Mouse (Mus musculus): ENCODE results near the gene Sf3a3. TPM values are rescaled to one million over a fixed set of nuclear protein-coding genes. Genes with fewer than 3 reads are reported as not detected.

Gene Sf3a3
- total and polyA plus RNA-seq, 3 experiments: 53.7 to 172 (median 106) TPM

GRCm38 (mm10) chr4:124755526-124755925 lies 41.0 kb downstream of the Sf3a3 start:
- TF ChIP-seq CTCF (IDR thresholded peaks at IDR 0.05; ENCODE audit: low read depth, low read length): no peak
- TF ChIP-seq GATA1 (IDR thresholded peaks at IDR 0.05; ENCODE audit: borderline replicate concordance, low read length): no peak
- Histone ChIP-seq H3K4me3 (ENCODE audit: low read depth, low read length) (no peak overlapping the region; the same call in 1 of the 2 replicates), H3K9me3 (replicated peaks) (no peaks in the 10 kb centered on the region), H3K4me1 (ENCODE audit: insufficient read depth, low read depth, low read length) (peaks cover 87% of the 10 kb centered on the region), H3K36me3 (replicated peaks) (peaks cover 66% of the 10 kb centered on the region), H3K27me3 (ENCODE audit: insufficient read depth, low read length) (no peaks in the 10 kb centered on the region)
- no peak for DNase-seq (ENCODE audit: low spot score)
- no peak for ATAC-seq (ENCODE audit: extremely low read depth, insufficient number of reproducible peaks, low FRiP score, poor library complexity, severe bottlenecking)

DNA sequence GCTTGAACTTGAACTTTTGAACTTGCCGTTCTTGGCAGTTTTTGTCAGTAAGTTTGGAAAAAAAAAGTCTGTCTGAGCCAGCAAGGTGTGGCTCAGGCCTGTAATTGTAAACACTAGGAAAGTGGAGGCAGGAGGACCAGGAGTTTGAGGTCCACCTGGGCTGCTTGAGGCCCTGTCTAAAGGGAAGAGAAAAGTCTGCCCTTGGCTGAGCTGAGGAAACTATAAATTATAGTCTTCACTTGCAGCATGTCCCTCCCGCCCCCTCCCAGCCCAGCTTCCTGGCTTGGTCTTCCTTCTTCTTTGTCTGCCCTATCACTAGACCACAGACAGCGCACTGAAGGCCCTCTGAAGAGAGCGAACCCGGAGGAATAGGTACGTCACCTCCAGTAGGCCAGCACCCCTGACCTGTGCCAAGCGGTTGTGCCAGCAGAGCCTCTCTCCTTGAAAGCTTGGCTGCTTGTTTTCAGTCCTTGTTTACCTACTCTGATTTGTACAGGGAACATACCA lies 44.8 kb downstream of the Sf3a3 start:
- peaks cover 86% of the 10 kb centered on the region for H3K36me3 ChIP-seq (replicated peaks)
- H3K27me3 ChIP-seq (ENCODE audit: insufficient read depth, low read length): no peaks in the 10 kb centered on the region
- H3K9me3 ChIP-seq (replicated peaks): no peaks in the 10 kb centered on the region
- peaks cover 79% of the 10 kb centered on the region for H3K4me1 ChIP-seq (ENCODE audit: insufficient read depth, low read depth, low read length)
- DNase-seq (ENCODE audit: low spot score): peak; percentile 51
- ATAC-seq (ENCODE audit: extremely low read depth, insufficient number of reproducible peaks, low FRiP score, poor library complexity, severe bottlenecking): peak; percentile 87
- TF ChIP-seq TAL1 (conservative IDR thresholded peaks at IDR 0.05; ENCODE audit: low read depth, low read length): 0 out of 2 replicates have a peak, but pooled peaks have one; percentile 22
- no peak for TF ChIP-seq POLR2AphosphoS5 (IDR thresholded peaks at IDR 0.05; ENCODE audit: insufficient replicate concordance, low read depth, low read length)
- peak overlapping the region; percentile 37; the same call in 1 of the 2 replicates for H3K4me3 ChIP-seq (ENCODE audit: low read depth, low read length)

DNA sequence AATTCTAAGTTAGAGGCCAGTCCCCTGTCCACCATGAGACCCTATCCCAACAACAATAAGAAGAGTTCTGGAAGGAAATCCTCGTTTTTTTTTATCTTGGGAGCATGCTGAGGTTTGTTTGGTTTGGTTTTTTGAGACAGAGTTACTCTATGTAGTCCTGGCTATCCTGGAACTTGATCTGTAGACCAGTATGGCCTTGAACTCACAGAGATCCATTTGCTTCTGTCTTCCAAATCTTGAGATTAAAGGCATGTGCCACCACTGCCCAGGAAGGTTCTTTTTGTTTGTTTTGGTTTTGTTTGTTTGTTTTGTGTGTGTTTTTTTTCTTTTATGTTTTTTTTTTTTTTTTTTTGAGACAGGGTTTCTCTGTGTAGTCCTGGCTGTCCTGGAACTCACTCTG lies 46.6 kb downstream of the Sf3a3 start:
- DNase-seq (ENCODE audit: low spot score) (no peak), ATAC-seq (ENCODE audit: extremely low read depth, insufficient number of reproducible peaks, low FRiP score, poor library complexity, severe bottlenecking) (no peak)
- Histone ChIP-seq H3K4me3 (ENCODE audit: low read depth, low read length) (no peak overlapping the region), H3K9me3 (replicated peaks) (no peaks in the 10 kb centered on the region), H3K27me3 (ENCODE audit: insufficient read depth, low read length) (no peaks in the 10 kb centered on the region), H3K4me1 (ENCODE audit: insufficient read depth, low read depth, low read length) (peaks cover 77% of the 10 kb centered on the region), H3K36me3 (replicated peaks) (peaks cover 86% of the 10 kb centered on the region)
- no peak for TF ChIP-seq GATA2 (IDR thresholded peaks at IDR 0.05; ENCODE audit: borderline replicate concordance, low read depth, low read length)

DNA sequence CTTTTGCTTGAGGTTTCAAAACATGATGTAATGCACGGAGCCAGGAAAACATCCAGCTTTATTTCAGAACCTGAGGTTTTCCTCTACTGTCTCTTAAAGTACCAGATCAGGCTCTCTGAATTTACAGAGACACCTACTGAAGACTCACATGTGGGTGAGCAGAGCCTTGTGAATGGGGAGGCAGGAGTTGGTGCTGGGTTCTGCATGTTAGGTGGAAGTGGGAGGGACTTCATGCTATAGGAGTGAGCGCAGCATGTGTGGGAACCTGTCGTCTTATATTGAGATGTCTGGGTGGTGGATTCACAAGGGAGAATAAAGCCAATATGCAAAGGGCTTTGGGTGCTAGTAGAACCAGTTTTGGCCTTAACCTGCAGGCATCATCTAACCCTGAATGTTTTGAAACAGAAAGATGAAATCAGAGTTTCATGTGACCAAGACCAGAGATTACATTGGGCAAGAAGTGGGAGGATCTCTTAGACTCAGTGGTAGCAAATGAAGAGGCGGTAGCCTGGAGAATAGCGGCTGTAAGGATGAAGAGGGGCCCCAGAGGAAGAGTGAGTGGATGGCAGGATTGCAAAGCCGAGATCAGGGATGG lies 48.4 kb downstream of the Sf3a3 start:
- DNase-seq (ENCODE audit: low spot score) (no peak), ATAC-seq (ENCODE audit: extremely low read depth, insufficient number of reproducible peaks, low FRiP score, poor library complexity, severe bottlenecking) (no peak)
- peaks cover 78% of the 10 kb centered on the region for H3K4me1 ChIP-seq (ENCODE audit: insufficient read depth, low read depth, low read length)
- no peaks in the 10 kb centered on the region for H3K27me3 ChIP-seq (ENCODE audit: insufficient read depth, low read length)
- peaks cover 85% of the 10 kb centered on the region for H3K36me3 ChIP-seq (replicated peaks)
- H3K9me3 ChIP-seq (replicated peaks): no peaks in the 10 kb centered on the region
- no peak overlapping the region for H3K4me3 ChIP-seq (ENCODE audit: low read depth, low read length)
- TF ChIP-seq GATA2 (IDR thresholded peaks at IDR 0.05; ENCODE audit: borderline replicate concordance, low read depth, low read length): no peak
- TF ChIP-seq CTCF (IDR thresholded peaks at IDR 0.05; ENCODE audit: low read depth, low read length): no peak
- no peak for TF ChIP-seq TAL1 (conservative IDR thresholded peaks at IDR 0.05; ENCODE audit: low read depth, low read length)
- no peak for TF ChIP-seq GATA1 (IDR thresholded peaks at IDR 0.05; ENCODE audit: borderline replicate concordance, low read length)
- no peak for TF ChIP-seq POLR2AphosphoS5 (IDR thresholded peaks at IDR 0.05; ENCODE audit: insufficient replicate concordance, low read depth, low read length)

DNA sequence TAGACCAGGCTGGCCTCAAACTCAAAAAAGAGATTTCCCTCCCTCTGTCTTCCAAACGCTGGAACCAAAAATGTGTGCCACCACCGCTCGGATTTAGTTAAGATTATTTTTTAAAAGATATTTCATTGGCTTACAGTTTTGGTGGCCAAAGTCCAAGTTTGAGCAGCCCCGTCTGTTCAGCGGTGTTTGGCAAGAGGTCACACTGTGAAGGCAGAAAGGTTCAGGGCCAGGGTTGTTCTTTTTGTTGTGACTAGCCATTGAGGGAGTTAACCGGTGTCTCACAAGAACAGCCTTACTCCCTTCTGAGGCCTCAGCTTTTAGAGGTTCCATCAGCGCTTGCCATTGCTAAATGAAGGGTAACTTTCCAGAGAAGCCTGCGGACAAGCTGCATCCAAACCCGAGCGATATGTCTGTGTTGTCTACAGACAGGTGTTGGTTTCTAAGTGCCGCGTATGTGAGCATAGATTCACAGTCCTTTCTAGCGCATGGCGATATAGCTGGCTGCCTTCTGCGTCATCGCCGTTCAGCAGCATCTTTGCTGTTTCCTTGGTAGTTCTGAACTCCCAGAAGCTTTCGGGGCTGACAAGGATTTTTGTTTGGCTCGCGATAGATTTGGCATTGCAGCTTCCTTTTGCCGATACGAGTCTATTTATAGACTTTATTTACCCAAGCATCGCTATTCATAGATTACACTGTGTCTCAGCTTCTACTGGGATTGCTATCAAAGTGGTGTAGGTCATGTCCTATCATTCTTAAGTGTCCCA lies 51.4 kb downstream of the Sf3a3 start:
- Histone ChIP-seq H3K36me3 (replicated peaks) (peaks cover 82% of the 10 kb centered on the region), H3K4me3 (ENCODE audit: low read depth, low read length) (no peak overlapping the region), H3K27me3 (ENCODE audit: insufficient read depth, low read length) (no peaks in the 10 kb centered on the region), H3K4me1 (ENCODE audit: insufficient read depth, low read depth, low read length) (peaks cover 78% of the 10 kb centered on the region), H3K9me3 (replicated peaks) (no peaks in the 10 kb centered on the region)
- no peak for DNase-seq (ENCODE audit: low spot score)
- no peak for TF ChIP-seq TAL1 (conservative IDR thresholded peaks at IDR 0.05; ENCODE audit: low read depth, low read length)
- TF ChIP-seq POLR2AphosphoS5 (IDR thresholded peaks at IDR 0.05; ENCODE audit: insufficient replicate concordance, low read depth, low read length): no peak
- TF ChIP-seq CTCF (IDR thresholded peaks at IDR 0.05; ENCODE audit: low read depth, low read length): no peak
- no peak for TF ChIP-seq GATA1 (IDR thresholded peaks at IDR 0.05; ENCODE audit: borderline replicate concordance, low read length)
- no peak for TF ChIP-seq GATA2 (IDR thresholded peaks at IDR 0.05; ENCODE audit: borderline replicate concordance, low read depth, low read length)
- ATAC-seq (ENCODE audit: extremely low read depth, insufficient number of reproducible peaks, low FRiP score, poor library complexity, severe bottlenecking): no peak

DNA sequence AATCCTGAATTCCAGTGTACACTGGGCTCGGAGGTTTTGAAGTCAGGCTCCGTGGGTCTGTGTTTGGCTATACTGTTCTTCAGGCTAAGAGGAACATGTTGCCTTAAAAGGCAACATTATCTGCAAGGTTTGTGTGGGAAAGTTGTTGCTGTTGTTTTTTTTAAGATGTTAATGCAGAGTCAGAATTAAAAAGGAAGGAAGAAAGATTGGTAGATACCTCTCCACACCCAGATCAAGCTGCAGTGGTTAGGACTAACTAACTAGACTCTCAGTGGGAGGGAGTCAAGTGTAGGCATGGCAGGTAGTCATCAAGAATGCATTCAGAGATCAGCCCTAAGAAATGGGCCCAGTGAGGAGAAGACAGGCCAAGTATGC lies 52.0 kb downstream of the Sf3a3 start:
- TF ChIP-seq GATA2 (IDR thresholded peaks at IDR 0.05; ENCODE audit: borderline replicate concordance, low read depth, low read length): no peak
- no peak for TF ChIP-seq POLR2AphosphoS5 (IDR thresholded peaks at IDR 0.05; ENCODE audit: insufficient replicate concordance, low read depth, low read length)
- H3K27me3 ChIP-seq (ENCODE audit: insufficient read depth, low read length): no peaks in the 10 kb centered on the region
- no peak overlapping the region for H3K4me3 ChIP-seq (ENCODE audit: low read depth, low read length)
- ATAC-seq (ENCODE audit: extremely low read depth, insufficient number of reproducible peaks, low FRiP score, poor library complexity, severe bottlenecking) (no peak), DNase-seq (ENCODE audit: low spot score) (no peak)
- H3K9me3 ChIP-seq (replicated peaks): no peaks in the 10 kb centered on the region
- peaks cover 80% of the 10 kb centered on the region for H3K36me3 ChIP-seq (replicated peaks)
- peaks cover 83% of the 10 kb centered on the region for H3K4me1 ChIP-seq (ENCODE audit: insufficient read depth, low read depth, low read length)
